Mouse (Mus musculus) forebrain, embryonic 14.5 days (tissue): ENCODE data around the gene St7. TPM values are rescaled to one million over a fixed set of nuclear protein-coding genes. Genes with fewer than 3 reads are reported as not detected.

Experiments
- ATAC-seq: fragments of 200-750 bp; cut with Nextera tagmentation; 2 replicates; pipeline ENCODE4 v1.8.0; 2017; ENCODE audit warnings: mild to moderate bottlenecking, moderate library complexity
- DNase-seq: peaks from one replicate; pipeline ENCODE4 v3.0.0-alpha.2; 2015; ENCODE audit warnings: low spot score
- H3K27ac ChIP-seq: fragments of 300-500 bp; sonication (generic); 2 replicates; pipeline ENCODE4 v1.5.1; 2014; ENCODE audit warnings: low read depth, mild to moderate bottlenecking, control low read depth, low read length, moderate library complexity
- H3K27me3 ChIP-seq: fragments of 300-500 bp; sonication (generic); replicated peaks from 2 replicates; pipeline ENCODE4 v1.6.1; 2014; ENCODE audit warnings: low read length, control low read depth, mixed read lengths; ENCODE audit not compliant: control insufficient read depth, insufficient read depth
- H3K36me3 ChIP-seq: fragments of 300-500 bp; sonication (generic); 2 replicates; pipeline ENCODE4 v1.6.1; 2014; ENCODE audit warnings: low read length, control low read depth; ENCODE audit not compliant: control insufficient read depth, insufficient read depth
- H3K4me1 ChIP-seq: fragments of 300-500 bp; sonication (generic); 2 replicates; pipeline ENCODE4 v1.6.1; 2014; ENCODE audit warnings: antibody characterized with exemption, low read length, control low read depth; ENCODE audit not compliant: control insufficient read depth, insufficient read depth
- H3K4me2 ChIP-seq: fragments of 300-500 bp; sonication (generic); 2 replicates; pipeline ENCODE4 v1.6.1; 2014; ENCODE audit warnings: mild to moderate bottlenecking, control low read depth, low read length
- H3K4me3 ChIP-seq: fragments of 300-500 bp; sonication (generic); 2 replicates; pipeline ENCODE4 v1.5.1; 2014; ENCODE audit warnings: low read depth, low read length, control low read depth
- H3K9ac ChIP-seq: fragments of 300-500 bp; sonication (generic); 2 replicates; pipeline ENCODE4 v1.6.1; 2014; ENCODE audit warnings: mild to moderate bottlenecking, low read length, control low read depth, moderate library complexity
- H3K9me3 ChIP-seq: fragments of 300-500 bp; sonication (generic); replicated peaks from 2 replicates; pipeline ENCODE4 v1.6.1; 2016; ENCODE audit warnings: low read length, control low read depth, mixed read lengths; ENCODE audit not compliant: control insufficient read depth
- WGBS: fragments of 180-500 bp; shearing (Covaris S2); extraction: QIAGEN DNeasy Blood & Tissue Kit; methylation state at CpG from one replicate; pipeline ENCODE4 v1.1.7; 2014; 5-methylcytosine and 5-hydroxymethylcytosine counted together
- polyA plus RNA-seq: library from polyadenylated mRNA; unstranded; fragments of >200 nt; fragmentation: Nextera tagmentation; extraction: Ambion mirVana; gene quantifications from 2 replicates; pipeline ENCODE4 v1.2.1, GENCODE M21; 2014

The St7 gene
- polyA plus RNA-seq, 1 experiment from 2014 or later: 55.2 TPM

DNA sequence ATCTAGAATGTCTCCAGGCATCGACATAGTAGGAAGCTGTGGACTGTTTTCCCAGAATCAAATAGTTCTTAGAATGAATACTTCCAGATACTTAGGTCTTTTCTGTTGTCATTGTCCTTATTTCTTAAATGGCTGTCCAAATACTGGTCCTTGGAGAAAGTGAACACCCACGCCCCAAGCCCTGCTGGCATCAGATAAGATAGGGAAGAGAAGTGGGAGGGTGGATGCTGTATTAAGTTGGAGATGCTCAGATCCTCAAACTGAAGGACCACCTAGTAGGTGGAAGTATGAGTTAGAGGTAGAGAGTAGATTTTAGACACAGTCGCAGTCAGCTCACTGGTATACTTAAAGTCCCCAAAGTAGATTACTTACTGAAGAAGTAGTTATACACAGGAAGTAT is 34.5 kb downstream of the St7 start:
- 93% methylated on average over 3 of the region's 3 CpGs for WGBS
- Histone ChIP-seq H3K4me2 (no peak overlapping the region), H3K27ac (no peak overlapping the region), H3K4me3 (no peak overlapping the region), H3K9me3 (no peaks in the 10 kb centered on the region), H3K36me3 (no peaks in the 10 kb centered on the region), H3K27me3 (no peaks in the 10 kb centered on the region), H3K4me1 (no peaks in the 10 kb centered on the region), H3K9ac (no peak overlapping the region)
- DNase-seq (no peak), ATAC-seq (no peak)

- H3K9me3 ChIP-seq: no peaks in the 10 kb centered on the region
- no peak overlapping the region for H3K9ac ChIP-seq
- H3K4me3 ChIP-seq: no peak overlapping the region
- ATAC-seq (no peak), DNase-seq (no peak)
- H3K27me3 ChIP-seq: no peaks in the 10 kb centered on the region
- WGBS: 76% methylated on average over 9 of the region's 9 CpGs
- H3K27ac ChIP-seq: no peak overlapping the region
- no peaks in the 10 kb centered on the region for H3K36me3 ChIP-seq
- H3K4me1 ChIP-seq: no peaks in the 10 kb centered on the region
- H3K4me2 ChIP-seq: no peak overlapping the region
These were observed 35.4 kb downstream of the St7 start for GRCm38 (mm10) chr6:17727891-17728790.

GRCm38 (mm10) chr6:17730122-17730521 is 37.4 kb downstream of the St7 start:
- Histone ChIP-seq H3K9ac (no peak overlapping the region), H3K4me2 (no peak overlapping the region), H3K9me3 (no peaks in the 10 kb centered on the region), H3K4me3 (no peak overlapping the region), H3K27me3 (no peaks in the 10 kb centered on the region), H3K27ac (no peak overlapping the region), H3K36me3 (no peaks in the 10 kb centered on the region), H3K4me1 (no peaks in the 10 kb centered on the region)
- WGBS: 84% methylated on average over 6 of the region's 6 CpGs
- peak; percentile 53; the same call in 1 of the 2 replicates for ATAC-seq
- DNase-seq: no peak

GRCm38 (mm10) chr6:17731694-17732093 is 39.0 kb downstream of the St7 start:
- 81% methylated on average over 5 of the region's 5 CpGs for WGBS
- Histone ChIP-seq H3K27me3 (no peaks in the 10 kb centered on the region), H3K27ac (no peak overlapping the region), H3K4me2 (no peak overlapping the region), H3K4me3 (no peak overlapping the region), H3K4me1 (no peaks in the 10 kb centered on the region), H3K9ac (no peak overlapping the region), H3K36me3 (no peaks in the 10 kb centered on the region), H3K9me3 (no peaks in the 10 kb centered on the region)
- no peak for ATAC-seq
- DNase-seq: no peak

DNA sequence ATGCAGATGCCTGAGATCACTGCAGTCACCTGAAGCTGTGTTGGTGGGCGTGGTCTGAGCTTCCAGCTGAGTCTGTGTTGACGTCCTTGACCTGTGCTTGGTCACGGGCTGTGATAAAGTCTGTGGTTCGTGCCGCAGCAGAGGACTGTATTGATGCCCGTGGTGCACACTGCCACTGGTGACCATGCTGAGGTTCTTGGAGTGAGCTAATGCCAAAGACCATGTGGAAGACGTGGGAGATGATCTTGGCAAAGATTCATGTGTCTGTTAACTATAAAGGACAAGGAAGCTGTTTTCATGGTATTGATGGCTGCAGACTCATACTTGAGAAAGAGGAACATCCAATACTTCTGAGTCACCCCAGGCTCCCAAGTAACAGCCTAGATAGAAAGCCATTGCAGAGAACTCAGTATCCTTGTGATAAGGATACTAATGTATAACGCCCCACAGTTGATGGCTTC is 41.2 kb downstream of the St7 start:
- Histone ChIP-seq H3K4me3 (no peak overlapping the region), H3K9ac (no peak overlapping the region), H3K27ac (no peak overlapping the region), H3K4me2 (no peak overlapping the region), H3K4me1 (no peaks in the 10 kb centered on the region), H3K9me3 (no peaks in the 10 kb centered on the region), H3K36me3 (no peaks in the 10 kb centered on the region), H3K27me3 (no peaks in the 10 kb centered on the region)
- DNase-seq: no peak
- 89% methylated on average over 8 of the region's 8 CpGs for WGBS
- ATAC-seq: no peak

- DNase-seq: no peak
- Histone ChIP-seq H3K27ac (no peak overlapping the region), H3K4me2 (no peak overlapping the region), H3K9me3 (no peaks in the 10 kb centered on the region), H3K9ac (no peak overlapping the region), H3K4me3 (no peak overlapping the region), H3K4me1 (no peaks in the 10 kb centered on the region), H3K36me3 (no peaks in the 10 kb centered on the region), H3K27me3 (no peaks in the 10 kb centered on the region)
- ATAC-seq: no peak
- 96% methylated on average over 8 of the region's 8 CpGs for WGBS
These were observed 44.7 kb downstream of the St7 start for GRCm38 (mm10) chr6:17737262-17737948.

GRCm38 (mm10) chr6:17740128-17740527 is 47.4 kb downstream of the St7 start:
- DNase-seq (no peak), ATAC-seq (no peak)
- no peaks in the 10 kb centered on the region for H3K27me3 ChIP-seq
- no peak overlapping the region for H3K9ac ChIP-seq
- no peaks in the 10 kb centered on the region for H3K4me1 ChIP-seq
- no peak overlapping the region for H3K4me2 ChIP-seq
- no peak overlapping the region for H3K4me3 ChIP-seq
- WGBS: 96% methylated on average over 1 of the region's 1 CpGs
- H3K27ac ChIP-seq: no peak overlapping the region
- H3K9me3 ChIP-seq: no peaks in the 10 kb centered on the region
- no peaks in the 10 kb centered on the region for H3K36me3 ChIP-seq

DNA sequence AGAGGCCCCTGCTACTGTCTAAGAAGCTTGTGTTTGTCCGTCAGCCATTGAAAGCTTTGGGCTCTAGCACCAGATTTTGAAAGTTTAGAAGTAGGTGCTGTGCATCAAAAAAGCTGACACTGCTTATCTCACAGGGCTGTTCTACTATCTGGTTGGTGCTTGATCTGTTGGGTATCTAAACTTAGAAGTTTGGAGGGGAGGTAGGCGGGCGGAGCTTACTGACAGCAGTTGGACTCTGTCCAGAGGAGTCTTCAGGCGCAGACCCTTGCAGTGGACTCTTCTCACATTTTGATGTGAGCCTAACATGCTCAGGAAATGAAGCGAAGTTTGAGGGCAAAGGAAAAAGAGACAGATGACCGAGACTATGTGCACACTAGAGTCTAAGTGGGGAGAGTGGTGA is 48.9 kb downstream of the St7 start:
- no peak overlapping the region for H3K27ac ChIP-seq
- H3K9ac ChIP-seq: no peak overlapping the region
- H3K27me3 ChIP-seq: no peaks in the 10 kb centered on the region
- DNase-seq: no peak
- no peaks in the 10 kb centered on the region for H3K4me1 ChIP-seq
- 90% methylated on average over 6 of the region's 6 CpGs for WGBS
- H3K4me2 ChIP-seq: no peak overlapping the region
- no peak for ATAC-seq
- H3K36me3 ChIP-seq: no peaks in the 10 kb centered on the region
- H3K4me3 ChIP-seq: no peak overlapping the region
- no peaks in the 10 kb centered on the region for H3K9me3 ChIP-seq

GRCm38 (mm10) chr6:17742209-17742608 is 49.5 kb downstream of the St7 start:
- Histone ChIP-seq H3K9me3 (no peaks in the 10 kb centered on the region), H3K27me3 (no peaks in the 10 kb centered on the region), H3K4me2 (no peak overlapping the region), H3K36me3 (no peaks in the 10 kb centered on the region), H3K27ac (no peak overlapping the region), H3K4me3 (no peak overlapping the region), H3K4me1 (no peaks in the 10 kb centered on the region), H3K9ac (no peak overlapping the region)
- 87% methylated on average over 4 of the region's 4 CpGs for WGBS
- ATAC-seq (no peak), DNase-seq (no peak)
